Mouse (Mus musculus) frontal cortex, postnatal 25 days (tissue): ENCODE data around the gene St3gal3.

Source experiments
- DNase-seq, 2 experiments: peaks; one replicate each; pipeline ENCODE4 v3.0.0; 2022; ENCODE audit warnings: low spot score in 2 of 2

St3gal3 gene

GRCm38 (mm10) chr4:118134485-118135365 lies at the start of gene St3gal3:
TSS of gene St3gal3 (minus strand) at chr4:118134914.
- DNase-seq = peak; percentile 96 to 97

- DNase-seq = no peak
These were observed 45.8 kb upstream of the St3gal3 start for GRCm38 (mm10) chr4:118180301-118181080.

- peak; percentile 80 to 86 for DNase-seq
These were observed 45.0 kb upstream of the St3gal3 start, which contains the start of gene Kdm4a for GRCm38 (mm10) chr4:118179467-118180300. TSS of gene Kdm4a (minus strand) at chr4:118180043.

- DNase-seq = no peak
These were observed 44.3 kb upstream of the St3gal3 start for GRCm38 (mm10) chr4:118178952-118179466.

GRCm38 (mm10) chr4:118172461-118172860 lies 37.7 kb upstream of the St3gal3 start:
- no peak for DNase-seq

GRCm38 (mm10) chr4:118171006-118171405 lies 36.3 kb upstream of the St3gal3 start:
- no peak for DNase-seq

GRCm38 (mm10) chr4:118162123-118162522 lies 27.4 kb upstream of the St3gal3 start:
- DNase-seq = no peak

- DNase-seq = no peak
These were observed 23.0 kb upstream of the St3gal3 start for GRCm38 (mm10) chr4:118157666-118158065.

- DNase-seq = no peak
These were observed 21.8 kb upstream of the St3gal3 start for GRCm38 (mm10) chr4:118156559-118156958.

- no peak for DNase-seq
These were observed 20.2 kb upstream of the St3gal3 start for GRCm38 (mm10) chr4:118154889-118155288.

GRCm38 (mm10) chr4:118152020-118152785 lies 17.5 kb upstream of the St3gal3 start:
- DNase-seq = no peak

GRCm38 (mm10) chr4:118150804-118151203 lies 16.1 kb upstream of the St3gal3 start:
- DNase-seq = no peak

GRCm38 (mm10) chr4:118149956-118150680 lies 15.4 kb upstream of the St3gal3 start:
- no peak for DNase-seq

- no peak for DNase-seq
These were observed 14.4 kb upstream of the St3gal3 start for GRCm38 (mm10) chr4:118149055-118149576.

GRCm38 (mm10) chr4:118148317-118148687 lies 13.6 kb upstream of the St3gal3 start:
- DNase-seq = no peak

GRCm38 (mm10) chr4:118147547-118148316 lies 13.0 kb upstream of the St3gal3 start:
- no peak for DNase-seq

- DNase-seq = no peak
These were observed 12.4 kb upstream of the St3gal3 start for GRCm38 (mm10) chr4:118147090-118147489.

- DNase-seq = no peak
These were observed 9.6 kb upstream of the St3gal3 start for GRCm38 (mm10) chr4:118144324-118144723.

GRCm38 (mm10) chr4:118143679-118144078 lies 9.0 kb upstream of the St3gal3 start:
- no peak for DNase-seq
